Mouse (Mus musculus) heart, adult 2 months (tissue): ENCODE data around the gene Gpx5. TPM values are rescaled to one million over a fixed set of nuclear protein-coding genes. Genes with fewer than 3 reads are reported as not detected.

Experiments
- DNase-seq, 2 experiments: peaks; one replicate each; pipeline ENCODE4 v3.0.0; 2021
- H3K27ac ChIP-seq: fragments of 200-600 bp; 2 replicates; pipeline ENCODE4 v1.8.1; 2022
- H3K27me3 ChIP-seq: fragments of 200-500 bp; 2 replicates; pipeline ENCODE4 v1.6.1; 2012; ENCODE audit warnings: mild to moderate bottlenecking, low read length, inconsistent platforms, mixed read lengths; ENCODE audit not compliant: control insufficient read depth, insufficient read depth
- H3K36me3 ChIP-seq: fragments of 200-500 bp; 2 replicates; pipeline ENCODE4 v1.6.1; 2012; ENCODE audit warnings: low read length, inconsistent platforms; ENCODE audit not compliant: control insufficient read depth, insufficient read depth
- H3K4me1 ChIP-seq: fragments of 200-500 bp; 2 replicates; pipeline ENCODE4 v1.6.1; 2011; ENCODE audit warnings: low read length; ENCODE audit not compliant: control insufficient read depth, insufficient read depth
- H3K4me3 ChIP-seq: fragments of 200-600 bp; 2 replicates; pipeline ENCODE4 v1.8.1; 2022
- H3K79me2 ChIP-seq: fragments of 200-500 bp; replicated peaks from 2 replicates; pipeline ENCODE4 v1.6.1; 2012; ENCODE audit warnings: mild to moderate bottlenecking, inconsistent platforms, low read length, moderate library complexity, mixed read lengths; ENCODE audit not compliant: control insufficient read depth, insufficient read depth
- H3K9ac ChIP-seq: fragments of 200-500 bp; 2 replicates; pipeline ENCODE4 v1.6.1; 2012; ENCODE audit warnings: low read depth, mild to moderate bottlenecking, control low read depth, inconsistent platforms, low read length, mixed read lengths
- CTCF ChIP-seq: fragments of 200-600 bp; IDR thresholded peaks from 2 replicates; pipeline ENCODE4 v1.8.1; 2022; ENCODE audit warnings: antibody characterized with exemption, mild to moderate bottlenecking, moderate library complexity
- EP300 ChIP-seq: fragments of 200-500 bp; IDR thresholded peaks from 2 replicates; pipeline ENCODE4 v1.6.1; 2011; ENCODE audit warnings: low read depth, low read length, control low read depth; ENCODE audit not compliant: insufficient read depth
- POLR2A ChIP-seq: fragments of 200-500 bp; IDR thresholded peaks from 2 replicates; pipeline ENCODE4 v1.6.1; 2011; ENCODE audit warnings: mild to moderate bottlenecking, low read depth, low read length, control low read depth; ENCODE audit not compliant: insufficient read depth
- WGBS: fragments of 180-500 bp; shearing (Covaris S2); methylation state at CpG from one replicate; pipeline ENCODE4 v1.1.7; 2018; 5-methylcytosine and 5-hydroxymethylcytosine counted together
- intact Hi-C: fragments of 180-260 bp; cut with DNase I; formaldehyde crosslinking; loops from one replicate; pipeline ENCODE4 v1.15.1; 2025
- long read RNA-seq: library from polyadenylated mRNA; stranded (forward); transcript quantifications from one replicate; pipeline ENCODE4 v2.0.0, GENCODE M21; 2021
- polyA plus RNA-seq: library from polyadenylated mRNA; depleted of rRNA; stranded (reverse); fragments of >200 nt; gene quantifications from 2 replicates; pipeline ENCODE4 v1.2.3, GENCODE M21; 2012; rRNA removed
- total RNA-seq, 2 experiments: library from RNA; stranded (reverse); gene quantifications; 2 replicates each; pipeline ENCODE4 v1.2.3; 2021

Gene Gpx5
- total RNA-seq (not detected), polyA plus RNA-seq (not detected in 2 replicates)
- long read RNA-seq: 0 reads

DNA sequence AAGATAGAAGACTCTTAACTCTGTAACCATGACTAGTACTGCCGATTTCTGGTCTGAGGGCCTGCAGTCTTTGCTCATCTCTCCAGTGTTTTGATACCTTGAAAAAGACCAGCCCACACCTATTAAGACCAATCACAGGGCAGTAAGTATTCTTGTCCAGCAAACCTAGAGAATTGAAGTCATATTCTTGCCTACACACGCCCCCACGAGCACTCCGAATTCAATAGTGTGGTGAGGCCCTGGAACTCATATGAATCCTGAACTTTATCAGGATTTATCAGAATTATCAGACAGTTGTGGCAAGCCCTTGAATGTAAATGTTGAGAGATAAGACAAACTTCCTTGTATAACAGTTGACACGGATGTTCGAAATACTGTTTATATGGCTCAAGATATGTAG is at the start of gene Gpx5:
TSS of gene Gpx5 (minus strand) at position 101 of the 400 bp plus-strand sequence.
- Histone ChIP-seq H3K79me2 (no peaks in the 10 kb centered on the region), H3K4me1 (no peaks in the 10 kb centered on the region), H3K4me3 (no peak within 1 kb of the TSS), H3K27ac (no peak within 1 kb of the TSS), H3K27me3 (no peaks in the 10 kb centered on the region), H3K9ac (no peak within 1 kb of the TSS), H3K36me3 (no peaks in the 10 kb centered on the region)
- DNase-seq: no peak
- intact Hi-C loops: no loop called here
- TF ChIP-seq POLR2A: no peak
- no peak for TF ChIP-seq CTCF
- no peak for TF ChIP-seq EP300
- WGBS: 88% methylated on average over 6 of the region's 6 CpGs

DNA sequence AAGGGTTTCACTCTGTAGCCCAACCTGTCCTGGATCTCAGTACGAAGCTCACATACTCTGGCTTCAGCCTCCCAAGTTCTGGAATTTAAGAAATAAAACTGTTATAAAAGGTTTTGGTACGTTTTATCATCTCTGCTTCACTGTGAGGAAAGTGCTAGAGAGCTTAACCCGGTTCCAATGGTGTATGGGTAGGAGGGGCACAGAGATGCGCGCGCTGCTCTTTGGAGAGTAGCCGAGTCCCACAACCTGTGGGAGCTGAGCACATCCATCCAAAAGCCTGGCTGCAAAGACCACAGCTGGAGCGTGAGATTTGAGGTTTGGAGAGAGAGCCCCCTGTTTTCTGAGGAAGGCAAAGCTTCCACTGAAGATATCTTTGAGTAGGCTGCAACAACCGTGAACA is 34.9 kb upstream of the Gpx5 start:
- WGBS: 1% methylated on average over 9 of the region's 9 CpGs
- Histone ChIP-seq H3K4me3 (peak overlapping the region; percentile 65), H3K4me1 (no peaks in the 10 kb centered on the region), H3K27me3 (no peaks in the 10 kb centered on the region), H3K79me2 (no peaks in the 10 kb centered on the region), H3K9ac (no peak overlapping the region; the same call in 1 of the 2 replicates), H3K27ac (no peak overlapping the region), H3K36me3 (no peaks in the 10 kb centered on the region)
- TF ChIP-seq POLR2A: no peak
- DNase-seq: peak in 1 of 2 experiments; percentile 19
- intact Hi-C loops: loop anchor here (2.0 to 10.0 kb wide), 7 partner anchors 49 to 1013 kb away; no protein-coding TSS in a partner anchor

DNA sequence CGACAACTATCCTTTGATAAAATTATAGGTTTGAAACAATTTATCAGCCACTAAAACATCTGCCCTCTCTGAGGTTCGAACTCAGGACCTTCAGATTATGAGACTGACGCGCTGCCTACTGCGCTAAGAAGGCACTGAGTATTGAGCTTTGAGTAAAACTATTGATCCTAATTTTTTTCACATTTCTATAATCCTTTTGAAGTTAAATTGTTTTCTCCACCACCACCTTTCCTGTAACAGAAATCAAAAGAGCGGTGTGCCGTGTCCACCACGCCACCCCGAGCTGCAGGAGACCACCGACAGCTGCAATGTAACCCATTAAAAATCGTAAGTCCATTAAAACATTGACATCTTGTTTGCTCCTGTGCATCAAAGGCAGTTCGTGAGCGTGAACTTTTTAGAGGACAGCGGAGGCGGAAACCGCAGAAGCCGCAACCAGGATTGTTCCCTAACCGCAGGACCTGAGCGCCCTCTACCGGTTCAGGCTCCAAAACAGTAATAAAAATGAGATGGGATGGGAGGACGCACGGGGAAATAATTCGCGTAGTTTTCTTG is 34.2 kb upstream of the Gpx5 start:
- peak overlapping the region; percentile 67 for H3K9ac ChIP-seq
- H3K27ac ChIP-seq: peak overlapping the region; percentile 30
- H3K4me1 ChIP-seq: no peaks in the 10 kb centered on the region
- WGBS: 1% methylated on average over 24 of the region's 24 CpGs
- no peaks in the 10 kb centered on the region; the same call in 1 of the 2 replicates for H3K27me3 ChIP-seq
- no peaks in the 10 kb centered on the region for H3K79me2 ChIP-seq
- TF ChIP-seq CTCF (peak; percentile 88), POLR2A (no peak), EP300 (no peak)
- H3K4me3 ChIP-seq: peak overlapping the region; percentile 65
- H3K36me3 ChIP-seq: no peaks in the 10 kb centered on the region
- intact Hi-C loops: loop anchor here (1.0 to 10.0 kb wide), 8 partner anchors 36 to 1012 kb away; partner anchors contain the start of gene Zscan12
- DNase-seq: peak; percentile 76 to 87

DNA sequence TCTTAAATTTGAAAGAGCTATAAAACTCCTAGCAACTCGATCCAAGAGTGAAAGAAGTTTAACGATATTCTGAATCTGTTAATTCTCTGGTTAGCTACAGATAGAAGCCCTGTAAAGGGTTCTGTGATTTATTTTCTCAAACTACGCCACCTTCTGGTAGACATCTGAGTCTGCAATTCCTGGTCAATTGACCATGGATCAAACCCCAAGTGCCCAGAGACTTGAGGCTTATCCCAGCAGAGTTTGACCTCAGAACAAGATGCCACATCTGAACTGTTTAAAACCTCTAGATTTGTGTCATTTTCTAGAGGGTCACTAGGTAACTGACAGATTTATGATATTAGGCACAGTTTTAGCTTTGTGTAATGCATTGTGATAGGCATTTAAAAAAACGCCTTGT is 33.7 kb upstream of the Gpx5 start:
- TF ChIP-seq EP300: no peak
- peak; percentile 75 for TF ChIP-seq CTCF
- H3K27me3 ChIP-seq: no peaks in the 10 kb centered on the region; the same call in 1 of the 2 replicates
- intact Hi-C loops: loop anchor here (1.0 to 10.0 kb wide), 8 partner anchors 36 to 1011 kb away; partner anchors contain the start of gene Zscan12
- WGBS: 16% methylated on average over 4 of the region's 4 CpGs
- H3K4me3 ChIP-seq: peak overlapping the region; percentile 65; the same call in 1 of the 2 replicates
- H3K79me2 ChIP-seq: no peaks in the 10 kb centered on the region
- no peak overlapping the region for H3K27ac ChIP-seq
- no peaks in the 10 kb centered on the region for H3K4me1 ChIP-seq
- DNase-seq: no peak
- H3K36me3 ChIP-seq: no peaks in the 10 kb centered on the region
- no peak overlapping the region for H3K9ac ChIP-seq

DNA sequence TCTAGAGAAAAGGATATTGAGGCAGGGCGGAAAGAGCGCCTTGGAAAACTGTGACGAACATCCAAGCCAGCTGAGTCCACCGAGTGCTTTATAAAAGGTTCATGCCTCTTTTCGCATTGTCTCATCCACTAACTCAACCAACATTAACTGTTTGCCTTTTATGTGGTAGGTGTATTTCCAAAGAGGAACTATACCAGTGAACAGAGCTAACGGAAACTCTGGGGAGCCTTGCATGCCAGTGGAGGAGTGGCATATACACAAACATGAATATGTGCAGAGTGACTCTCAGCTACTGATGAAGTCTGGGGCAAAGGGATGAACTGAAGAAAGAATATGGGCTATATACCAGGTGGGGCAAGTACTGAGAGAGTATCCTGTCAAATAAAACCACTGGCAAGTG is 30.9 kb upstream of the Gpx5 start:
- no peaks in the 10 kb centered on the region for H3K36me3 ChIP-seq
- intact Hi-C loops: loop anchor here (10.0 kb wide), 3 partner anchors 89 to 1009 kb away; no protein-coding TSS in a partner anchor
- H3K27ac ChIP-seq: no peak overlapping the region
- no peak for DNase-seq
- 71% methylated on average over 6 of the region's 6 CpGs for WGBS
- H3K79me2 ChIP-seq: no peaks in the 10 kb centered on the region
- H3K4me1 ChIP-seq: no peaks in the 10 kb centered on the region
- H3K9ac ChIP-seq: no peak overlapping the region
- H3K27me3 ChIP-seq: no peaks in the 10 kb centered on the region; the same call in 1 of the 2 replicates
- no peak overlapping the region for H3K4me3 ChIP-seq
- no peak for TF ChIP-seq POLR2A
- no peak for TF ChIP-seq EP300
- TF ChIP-seq CTCF: no peak

DNA sequence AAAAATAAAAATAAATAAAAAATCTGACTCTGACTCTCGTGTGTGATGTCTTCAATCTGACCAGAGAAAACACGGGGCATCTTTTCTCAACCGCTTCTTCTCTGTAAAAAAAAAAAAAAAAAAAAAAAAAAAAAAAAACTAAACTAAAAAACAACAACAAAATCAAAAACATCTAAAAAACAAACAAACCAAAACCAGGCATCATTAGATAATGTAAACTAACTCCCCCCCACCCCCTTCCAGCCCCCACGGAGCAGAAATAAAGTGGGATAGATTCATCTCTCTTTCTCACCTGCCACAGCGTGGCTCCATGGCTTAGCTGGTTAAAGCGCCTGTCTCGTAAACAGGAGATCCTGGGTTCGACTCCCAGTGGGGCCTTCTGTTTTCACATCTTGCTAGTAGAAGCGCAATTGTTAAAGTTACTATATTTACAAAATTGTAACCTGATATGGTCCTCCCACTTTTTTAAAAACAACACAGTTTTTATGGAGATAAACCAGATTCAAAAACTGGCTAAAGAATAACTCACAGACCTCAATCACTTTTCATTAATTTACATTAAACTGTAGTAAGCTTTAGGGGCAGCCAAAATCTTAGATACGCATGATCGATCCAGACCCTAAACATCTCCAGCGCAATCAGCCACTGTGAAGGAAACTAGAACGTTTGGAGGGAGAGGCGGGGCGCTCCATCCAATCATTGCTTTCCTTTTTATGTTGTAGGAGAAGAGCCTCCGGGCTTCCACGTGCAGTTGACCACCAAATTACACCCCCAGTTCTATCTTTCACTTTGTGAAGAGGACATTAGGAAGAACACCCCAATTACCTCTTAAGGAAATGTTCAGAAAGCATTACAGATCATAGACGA is 30.2 kb upstream of the Gpx5 start:
- intact Hi-C loops: loop anchor here (10.0 kb wide), 3 partner anchors 88 to 1008 kb away; no protein-coding TSS in a partner anchor
- Histone ChIP-seq H3K27ac (no peak overlapping the region), H3K79me2 (no peaks in the 10 kb centered on the region), H3K4me3 (no peak overlapping the region), H3K9ac (no peak overlapping the region), H3K4me1 (no peaks in the 10 kb centered on the region), H3K27me3 (no peaks in the 10 kb centered on the region; the same call in 1 of the 2 replicates), H3K36me3 (no peaks in the 10 kb centered on the region)
- no peak for TF ChIP-seq EP300
- TF ChIP-seq POLR2A: no peak
- no peak for TF ChIP-seq CTCF
- WGBS: 27% methylated on average over 18 of the region's 18 CpGs
- DNase-seq: peak in 1 of 2 experiments; percentile 21
